Mouse (Mus musculus): ENCODE measurements around the gene Nap1l2. TPM values are rescaled to one million over a fixed set of nuclear protein-coding genes. Genes with fewer than 3 reads are reported as not detected.

Nap1l2 gene
- total and polyA plus RNA-seq, 3 experiments = not detected

Other genes starting within 250 kb of the Nap1l2 start
- gene Cdx4, start 134.8 kb upstream of the Nap1l2 start, total RNA-seq (2012; rRNA removed) = not detected in 2 replicates
- not detected for gene Cdx4, start 134.8 kb upstream of the Nap1l2 start, polyA plus RNA-seq (2012; ENCODE audit: insufficient read depth in 1 of 2, insufficient read length in 2 of 2, low read depth in 1 of 2, low replicate concordance in 2 of 2, missing spikeins in 1 of 2)
- gene Chic1, start 169.8 kb upstream of the Nap1l2 start, total RNA-seq (2012; rRNA removed) = not detected in 2 replicates
- not detected for gene Chic1, start 169.8 kb upstream of the Nap1l2 start, polyA plus RNA-seq (2012; ENCODE audit: insufficient read depth in 1 of 2, insufficient read length in 2 of 2, low read depth in 1 of 2, low replicate concordance in 2 of 2, missing spikeins in 1 of 2)
- not detected in 2 replicates for gene Tsx, start 227.8 kb upstream of the Nap1l2 start, total RNA-seq (2012; rRNA removed)
- gene Tsx, start 227.8 kb upstream of the Nap1l2 start, polyA plus RNA-seq (2012; ENCODE audit: insufficient read depth in 1 of 2, insufficient read length in 2 of 2, low read depth in 1 of 2, low replicate concordance in 2 of 2, missing spikeins in 1 of 2) = not detected
- gene Gm26992, start 235.4 kb upstream of the Nap1l2 start, total RNA-seq (2012; rRNA removed) = not detected in 2 replicates
- gene Gm26992, start 235.4 kb upstream of the Nap1l2 start, polyA plus RNA-seq (2012; ENCODE audit: insufficient read depth in 1 of 2, insufficient read length in 2 of 2, low read depth in 1 of 2, low replicate concordance in 2 of 2, missing spikeins in 1 of 2) = not detected